Mouse (Mus musculus): ENCODE results near the gene Gm49318. TPM values are rescaled to one million over a fixed set of nuclear protein-coding genes. Genes with fewer than 3 reads are reported as not detected.

The Gm49318 gene
- polyA plus RNA-seq, 1 experiment from 2014 or later: not detected

GRCm38 (mm10) chr9:22002194-22003162 is 68.6 kb downstream of the Gm49318 start, which contains the start of the genes Ccdc151 and Prkcsh:
TSS of gene Ccdc151 (minus strand) at chr9:22002634.
TSS of gene Prkcsh (plus strand) at chr9:22002806.
- WGBS: 4% methylated on average over 57 of the region's 57 CpGs

GRCm38 (mm10) chr9:22001633-22002032 is 69.4 kb downstream of the Gm49318 start:
- Histone ChIP-seq H3K4me3 (replicated peaks; ENCODE audit: low read depth, low read length) (no peak overlapping the region), H3K27me3 (ENCODE audit: control insufficient read depth, insufficient read depth, low read length) (no peaks in the 10 kb centered on the region), H3K9ac (replicated peaks; ENCODE audit: low read length) (no peak overlapping the region), H3K4me2 (ENCODE audit: low read length) (peak overlapping the region; percentile 66), H3K27ac (replicated peaks; ENCODE audit: low read depth, low read length) (no peak overlapping the region), H3K36me3 (ENCODE audit: control insufficient read depth, insufficient read depth, low read length) (peaks cover 25% of the 10 kb centered on the region), H3K9me3 (ENCODE audit: control insufficient read depth, low read length) (no peaks in the 10 kb centered on the region), H3K4me1 (ENCODE audit: control insufficient read depth, insufficient read depth, low read length) (peaks cover 18% of the 10 kb centered on the region)
- WGBS: 86% methylated on average over 4 of the region's 4 CpGs
- no peak for DNase-seq
- no peak for ATAC-seq (ENCODE audit: low FRiP score, low TSS enrichment)

More at GRCm38 (mm10) chr9:22002194-22003162, 68.6 kb downstream of the Gm49318 start, which contains the start of the genes Ccdc151 and Prkcsh:
- DNase-seq (peak; percentile 100), ATAC-seq (ENCODE audit: low FRiP score, low TSS enrichment) (peak; percentile 99)
- no peaks in the 10 kb centered on the region for H3K9me3 ChIP-seq (ENCODE audit: control insufficient read depth, low read length)
- H3K9ac ChIP-seq (replicated peaks; ENCODE audit: low read length): peak within 1 kb of the TSS; percentile 64
- peak within 1 kb of the TSS; percentile 71 for H3K27ac ChIP-seq (replicated peaks; ENCODE audit: low read depth, low read length)
- no peaks in the 10 kb centered on the region for H3K27me3 ChIP-seq (ENCODE audit: control insufficient read depth, insufficient read depth, low read length)
- H3K4me3 ChIP-seq (replicated peaks; ENCODE audit: low read depth, low read length): peak within 1 kb of the TSS; percentile 65
- peaks cover 34% of the 10 kb centered on the region for H3K36me3 ChIP-seq (ENCODE audit: control insufficient read depth, insufficient read depth, low read length)
- peaks cover 18% of the 10 kb centered on the region for H3K4me1 ChIP-seq (ENCODE audit: control insufficient read depth, insufficient read depth, low read length)
- H3K4me2 ChIP-seq (ENCODE audit: low read length): peak within 1 kb of the TSS; percentile 92

- H3K36me3 ChIP-seq (ENCODE audit: control insufficient read depth, insufficient read depth, low read length): peaks cover 12% of the 10 kb centered on the region
- H3K27me3 ChIP-seq (ENCODE audit: control insufficient read depth, insufficient read depth, low read length): no peaks in the 10 kb centered on the region
- ATAC-seq (ENCODE audit: low FRiP score, low TSS enrichment) (no peak), DNase-seq (no peak)
- no peaks in the 10 kb centered on the region for H3K9me3 ChIP-seq (ENCODE audit: control insufficient read depth, low read length)
- no peak overlapping the region for H3K27ac ChIP-seq (replicated peaks; ENCODE audit: low read depth, low read length)
- peaks cover 18% of the 10 kb centered on the region for H3K4me1 ChIP-seq (ENCODE audit: control insufficient read depth, insufficient read depth, low read length)
- no peak overlapping the region for H3K9ac ChIP-seq (replicated peaks; ENCODE audit: low read length)
- H3K4me3 ChIP-seq (replicated peaks; ENCODE audit: low read depth, low read length): no peak overlapping the region
- 93% methylated on average over 6 of the region's 6 CpGs for WGBS
- no peak overlapping the region for H3K4me2 ChIP-seq (ENCODE audit: low read length)
Measured at GRCm38 (mm10) chr9:22000296-22000695, 70.8 kb downstream of the Gm49318 start.

- H3K27me3 ChIP-seq (ENCODE audit: control insufficient read depth, insufficient read depth, low read length): peaks cover 6% of the 10 kb centered on the region; the same call in 1 of the 2 replicates
- DNase-seq: no peak
- H3K36me3 ChIP-seq (ENCODE audit: control insufficient read depth, insufficient read depth, low read length): no peaks in the 10 kb centered on the region
- H3K4me3 ChIP-seq (replicated peaks; ENCODE audit: low read depth, low read length): no peak overlapping the region
- H3K9me3 ChIP-seq (ENCODE audit: control insufficient read depth, low read length): no peaks in the 10 kb centered on the region
- H3K4me1 ChIP-seq (ENCODE audit: control insufficient read depth, insufficient read depth, low read length): no peaks in the 10 kb centered on the region
- ATAC-seq (ENCODE audit: low FRiP score, low TSS enrichment): no peak
- H3K27ac ChIP-seq (replicated peaks; ENCODE audit: low read depth, low read length): no peak overlapping the region
- 89% methylated on average over 3 of the region's 3 CpGs for WGBS
- H3K4me2 ChIP-seq (ENCODE audit: low read length): no peak overlapping the region
- no peak overlapping the region for H3K9ac ChIP-seq (replicated peaks; ENCODE audit: low read length)
Measured at GRCm38 (mm10) chr9:21996178-21996867, 74.7 kb downstream of the Gm49318 start.

GRCm38 (mm10) chr9:21992227-21992626 is 78.8 kb downstream of the Gm49318 start:
- 84% methylated on average over 4 of the region's 4 CpGs for WGBS
- H3K36me3 ChIP-seq (ENCODE audit: control insufficient read depth, insufficient read depth, low read length): no peaks in the 10 kb centered on the region
- H3K4me2 ChIP-seq (ENCODE audit: low read length): no peak overlapping the region
- H3K4me1 ChIP-seq (ENCODE audit: control insufficient read depth, insufficient read depth, low read length): peaks cover 23% of the 10 kb centered on the region
- peaks cover 46% of the 10 kb centered on the region for H3K27me3 ChIP-seq (ENCODE audit: control insufficient read depth, insufficient read depth, low read length)
- no peak overlapping the region for H3K9ac ChIP-seq (replicated peaks; ENCODE audit: low read length)
- DNase-seq (no peak), ATAC-seq (ENCODE audit: low FRiP score, low TSS enrichment) (no peak)
- no peaks in the 10 kb centered on the region for H3K9me3 ChIP-seq (ENCODE audit: control insufficient read depth, low read length)
- no peak overlapping the region for H3K4me3 ChIP-seq (replicated peaks; ENCODE audit: low read depth, low read length)
- no peak overlapping the region for H3K27ac ChIP-seq (replicated peaks; ENCODE audit: low read depth, low read length)

GRCm38 (mm10) chr9:21989230-21990110 is 81.6 kb downstream of the Gm49318 start, which contains the start of gene Rgl3:
TSS of gene Rgl3 (minus strand) at chr9:21989446.
- Histone ChIP-seq H3K9ac (replicated peaks; ENCODE audit: low read length) (peak within 1 kb of the TSS; percentile 46; the same call in 1 of the 2 replicates), H3K27me3 (ENCODE audit: control insufficient read depth, insufficient read depth, low read length) (peaks cover 54% of the 10 kb centered on the region), H3K9me3 (ENCODE audit: control insufficient read depth, low read length) (no peaks in the 10 kb centered on the region), H3K4me1 (ENCODE audit: control insufficient read depth, insufficient read depth, low read length) (peaks cover 23% of the 10 kb centered on the region), H3K4me2 (ENCODE audit: low read length) (peak within 1 kb of the TSS; percentile 57), H3K36me3 (ENCODE audit: control insufficient read depth, insufficient read depth, low read length) (no peaks in the 10 kb centered on the region), H3K4me3 (replicated peaks; ENCODE audit: low read depth, low read length) (peak within 1 kb of the TSS; percentile 32), H3K27ac (replicated peaks; ENCODE audit: low read depth, low read length) (no peak within 1 kb of the TSS)
- DNase-seq (no peak), ATAC-seq (ENCODE audit: low FRiP score, low TSS enrichment) (no peak)
- 2% methylated on average over 42 of the region's 42 CpGs for WGBS

GRCm38 (mm10) chr9:21988421-21989101 is 82.5 kb downstream of the Gm49318 start:
- Histone ChIP-seq H3K4me1 (ENCODE audit: control insufficient read depth, insufficient read depth, low read length) (peaks cover 23% of the 10 kb centered on the region), H3K27ac (replicated peaks; ENCODE audit: low read depth, low read length) (no peak overlapping the region), H3K9me3 (ENCODE audit: control insufficient read depth, low read length) (no peaks in the 10 kb centered on the region), H3K27me3 (ENCODE audit: control insufficient read depth, insufficient read depth, low read length) (peaks cover 54% of the 10 kb centered on the region), H3K4me3 (replicated peaks; ENCODE audit: low read depth, low read length) (peak overlapping the region; percentile 32), H3K9ac (replicated peaks; ENCODE audit: low read length) (peak overlapping the region; percentile 46; the same call in 1 of the 2 replicates), H3K4me2 (ENCODE audit: low read length) (peak overlapping the region; percentile 57), H3K36me3 (ENCODE audit: control insufficient read depth, insufficient read depth, low read length) (no peaks in the 10 kb centered on the region)
- peak; percentile 47 for DNase-seq
- ATAC-seq (ENCODE audit: low FRiP score, low TSS enrichment): no peak
- WGBS: 1% methylated on average over 32 of the region's 32 CpGs

Data from midbrain, embryonic 14.5 days (tissue).